Mouse (Mus musculus) neural tube, embryonic 15.5 days (tissue): Measurements from ENCODE around the gene Lsamp. TPM values are rescaled to one million over a fixed set of nuclear protein-coding genes. Genes with fewer than 3 reads are reported as not detected.
A peak's percentile ranks its signal among the peaks of the same experiment; 100 is the strongest.

Experiments
- ATAC-seq: fragments of 200-750 bp; cut with Nextera tagmentation; 2 replicates; pipeline ENCODE4 v1.8.0; 2017; ENCODE audit warnings: mild to moderate bottlenecking, moderate TSS enrichment, moderate library complexity; ENCODE audit not compliant: low FRiP score
- H3K27ac ChIP-seq: fragments of 300-500 bp; sonication (generic); replicated peaks from 2 replicates; pipeline ENCODE4 v1.5.1; 2015; ENCODE audit warnings: mild to moderate bottlenecking, inconsistent platforms
- H3K27me3 ChIP-seq: fragments of 300-500 bp; sonication (generic); replicated peaks from 2 replicates; pipeline ENCODE4 v1.6.1; 2015; ENCODE audit warnings: inconsistent platforms
- H3K36me3 ChIP-seq: fragments of 300-500 bp; sonication (generic); 2 replicates; pipeline ENCODE4 v1.6.1; 2015; ENCODE audit warnings: inconsistent platforms
- H3K4me1 ChIP-seq: fragments of 300-500 bp; sonication (generic); 2 replicates; pipeline ENCODE4 v1.6.1; 2015; ENCODE audit warnings: inconsistent platforms
- H3K4me2 ChIP-seq: fragments of 300-500 bp; sonication (generic); 2 replicates; pipeline ENCODE4 v1.6.1; 2015; ENCODE audit warnings: inconsistent platforms, mild to moderate bottlenecking, moderate library complexity
- H3K4me3 ChIP-seq: fragments of 300-500 bp; sonication (generic); replicated peaks from 2 replicates; pipeline ENCODE4 v1.5.1; 2015; ENCODE audit warnings: mild to moderate bottlenecking, inconsistent platforms
- H3K9ac ChIP-seq: fragments of 300-500 bp; sonication (generic); replicated peaks from 2 replicates; pipeline ENCODE4 v1.6.1; 2015; ENCODE audit warnings: mild to moderate bottlenecking, inconsistent platforms
- H3K9me3 ChIP-seq: fragments of 300-500 bp; sonication (generic); replicated peaks from 2 replicates; pipeline ENCODE4 v1.6.1; 2016; ENCODE audit warnings: inconsistent platforms
- WGBS: fragments of 180-500 bp; shearing (Covaris S2); methylation state at CpG from one replicate; pipeline ENCODE4 v1.1.7; 2015; ENCODE audit warnings: mixed read lengths; 5-methylcytosine and 5-hydroxymethylcytosine counted together
- polyA plus RNA-seq: library from polyadenylated mRNA; unstranded; fragments of >200 nt; fragmentation: Nextera tagmentation; extraction: Ambion mirVana; gene quantifications from 2 replicates; pipeline ENCODE4 v1.2.1, GENCODE M21; 2015

The Lsamp gene
- polyA plus RNA-seq, 1 experiment from 2014 or later: 124 TPM

GRCm38 (mm10) chr16:40399531-40399930 is 415.4 kb downstream of the Lsamp start:
- Histone ChIP-seq H3K9ac (no peak overlapping the region), H3K4me2 (no peak overlapping the region), H3K27ac (no peak overlapping the region), H3K36me3 (no peaks in the 10 kb centered on the region), H3K9me3 (no peaks in the 10 kb centered on the region), H3K4me3 (no peak overlapping the region), H3K27me3 (no peaks in the 10 kb centered on the region), H3K4me1 (no peaks in the 10 kb centered on the region)
- WGBS: 84% methylated on average over 2 of the region's 2 CpGs
- ATAC-seq: no peak

DNA sequence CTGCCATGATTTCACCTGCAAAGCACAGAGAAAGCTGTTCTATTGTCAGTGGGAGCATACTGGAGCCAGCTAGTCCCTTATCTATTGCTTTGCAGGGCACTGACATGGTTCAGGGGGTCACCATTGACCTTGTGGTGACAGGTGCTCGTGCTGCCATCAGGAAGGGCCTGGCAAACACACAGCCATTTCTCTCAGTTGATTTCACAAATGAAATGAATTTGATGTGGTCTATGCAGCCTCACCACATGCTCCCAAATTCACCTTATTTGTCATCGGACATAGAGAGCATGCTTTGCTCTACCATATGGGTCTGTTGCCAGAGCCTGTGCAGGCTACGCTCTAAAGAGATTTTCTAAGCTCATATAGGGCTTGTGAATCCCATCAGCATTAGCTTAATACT is 450.1 kb downstream of the Lsamp start:
- WGBS: 78% methylated on average over 3 of the region's 3 CpGs
- peaks cover 7% of the 10 kb centered on the region; the same call in 1 of the 2 replicates for H3K4me1 ChIP-seq

DNA sequence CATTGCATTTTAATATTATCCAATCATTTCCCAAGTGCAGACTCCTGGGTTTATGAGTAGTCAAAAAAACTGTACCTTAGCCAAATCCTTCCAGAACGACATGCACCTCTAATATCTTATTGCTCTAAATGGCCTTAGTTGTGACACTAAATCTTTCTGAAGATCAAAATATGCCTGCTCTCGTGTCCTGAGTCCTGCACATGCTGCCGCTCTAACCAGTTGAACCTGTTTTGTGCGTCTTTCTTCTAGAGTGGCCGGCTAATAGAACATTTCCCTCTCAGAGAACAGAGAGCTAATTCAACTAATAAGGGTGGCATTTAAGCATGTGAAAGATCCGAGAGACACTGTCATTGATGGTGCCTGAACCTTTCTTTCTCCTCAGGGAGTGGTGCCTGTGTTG is 452.3 kb downstream of the Lsamp start:
- Histone ChIP-seq H3K4me1 (peaks cover 7% of the 10 kb centered on the region; the same call in 1 of the 2 replicates), H3K4me3 (no peak overlapping the region), H3K27ac (no peak overlapping the region), H3K9me3 (no peaks in the 10 kb centered on the region), H3K4me2 (no peak overlapping the region), H3K9ac (no peak overlapping the region), H3K27me3 (no peaks in the 10 kb centered on the region), H3K36me3 (no peaks in the 10 kb centered on the region)
- no peak for ATAC-seq
- WGBS: 66% methylated on average over 6 of the region's 6 CpGs

More for the DNA sequence above, 450.1 kb downstream of the Lsamp start:
- Histone ChIP-seq H3K36me3 (no peaks in the 10 kb centered on the region), H3K27ac (no peak overlapping the region), H3K27me3 (no peaks in the 10 kb centered on the region), H3K9me3 (no peaks in the 10 kb centered on the region), H3K9ac (no peak overlapping the region), H3K4me3 (no peak overlapping the region), H3K4me2 (no peak overlapping the region)
- no peak for ATAC-seq

DNA sequence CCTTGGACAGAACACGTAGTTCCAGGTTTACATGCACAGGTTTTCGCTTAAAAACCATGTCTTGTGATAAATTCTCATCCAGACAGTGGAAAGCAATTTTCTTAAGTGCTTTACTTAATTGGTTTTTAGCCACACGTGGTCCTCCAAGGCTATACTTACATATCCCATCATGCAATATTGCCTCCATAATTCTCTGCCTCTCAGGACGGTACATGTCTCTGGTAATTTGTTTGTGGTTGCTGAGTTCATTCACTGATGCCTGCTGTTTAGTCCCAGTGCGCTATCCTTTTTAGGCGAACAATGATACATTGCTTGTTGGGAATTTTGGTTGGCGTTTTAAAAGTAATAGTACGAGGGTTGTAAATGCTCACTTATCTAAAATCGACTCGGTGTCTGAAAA is 453.7 kb downstream of the Lsamp start:
- H3K36me3 ChIP-seq: no peaks in the 10 kb centered on the region
- H3K9ac ChIP-seq: no peak overlapping the region
- peaks cover 7% of the 10 kb centered on the region; the same call in 1 of the 2 replicates for H3K4me1 ChIP-seq
- H3K27ac ChIP-seq: peak overlapping the region; percentile 67; the same call in 1 of the 2 replicates
- 64% methylated on average over 10 of the region's 10 CpGs for WGBS
- no peaks in the 10 kb centered on the region for H3K9me3 ChIP-seq
- peak overlapping the region; percentile 39 for H3K4me2 ChIP-seq
- no peaks in the 10 kb centered on the region for H3K27me3 ChIP-seq
- ATAC-seq: peak; percentile 61
- peak overlapping the region; percentile 8 for H3K4me3 ChIP-seq

GRCm38 (mm10) chr16:40438876-40439275 is 454.7 kb downstream of the Lsamp start:
- no peak overlapping the region for H3K4me2 ChIP-seq
- H3K4me3 ChIP-seq: no peak overlapping the region
- H3K27me3 ChIP-seq: no peaks in the 10 kb centered on the region
- 77% methylated on average over 1 of the region's 1 CpGs for whole genome bisulfite sequencing
- no peak for ATAC-seq
- no peak overlapping the region for H3K9ac ChIP-seq
- no peak overlapping the region for H3K27ac ChIP-seq
- H3K4me1 ChIP-seq: peaks cover 7% of the 10 kb centered on the region; the same call in 1 of the 2 replicates
- H3K36me3 ChIP-seq: no peaks in the 10 kb centered on the region
- H3K9me3 ChIP-seq: no peaks in the 10 kb centered on the region

DNA sequence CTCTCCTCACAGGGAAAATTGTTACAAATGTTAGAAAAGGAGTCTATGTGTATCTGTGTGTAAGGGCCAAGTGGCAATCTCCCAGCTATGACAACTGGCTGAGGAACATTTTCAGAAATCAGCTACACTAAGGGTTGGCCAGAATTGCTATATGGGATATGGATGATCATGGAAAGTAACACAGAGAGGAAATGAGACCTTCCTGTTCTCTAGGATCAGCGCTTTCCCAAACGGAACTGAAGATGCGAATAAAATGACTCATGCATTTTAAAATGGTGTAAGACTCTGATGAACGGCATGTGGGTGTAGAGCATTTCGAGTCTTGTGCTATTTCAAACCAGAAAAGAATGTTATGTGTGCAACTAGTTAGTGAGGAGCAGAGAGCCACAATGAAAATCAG is 462.4 kb downstream of the Lsamp start:
- 89% methylated on average over 5 of the region's 5 CpGs for WGBS
- H3K9ac ChIP-seq: no peak overlapping the region
- H3K4me1 ChIP-seq: no peaks in the 10 kb centered on the region
- H3K27me3 ChIP-seq: no peaks in the 10 kb centered on the region
- H3K27ac ChIP-seq: no peak overlapping the region
- H3K36me3 ChIP-seq: no peaks in the 10 kb centered on the region
- H3K9me3 ChIP-seq: no peaks in the 10 kb centered on the region
- ATAC-seq: no peak
- H3K4me3 ChIP-seq: no peak overlapping the region
- no peak overlapping the region for H3K4me2 ChIP-seq

DNA sequence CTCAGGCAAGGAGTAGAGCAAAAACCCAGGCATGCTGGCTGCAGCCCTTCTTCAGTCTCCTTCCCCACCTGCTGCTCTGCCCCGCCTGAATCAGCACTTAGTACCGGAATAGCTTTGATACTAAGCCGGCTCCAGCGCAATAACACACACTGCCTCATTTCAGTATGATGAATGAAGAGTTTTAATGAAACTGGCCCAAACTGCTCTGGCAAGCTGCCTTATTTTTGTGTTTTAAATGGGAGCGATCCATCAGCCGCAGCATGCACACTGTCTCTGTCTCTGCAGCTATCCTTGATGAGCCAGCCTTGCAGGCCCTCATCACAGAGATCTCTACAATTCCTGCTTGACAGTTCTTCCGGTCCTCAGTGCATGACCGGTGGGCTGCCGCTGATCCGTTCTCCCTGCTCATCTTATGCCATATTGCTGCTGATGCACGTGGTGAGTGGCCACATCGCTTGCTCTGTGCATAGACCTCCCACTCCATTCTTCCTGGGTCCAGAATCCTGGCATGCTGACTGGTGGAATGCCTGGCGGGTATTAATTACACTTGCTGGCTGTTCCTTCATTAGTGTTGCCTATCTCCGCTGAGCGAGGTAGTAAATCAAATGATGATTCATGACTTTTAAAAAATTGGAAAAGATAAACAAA is 479.4 kb downstream of the Lsamp start:
- no peaks in the 10 kb centered on the region for H3K36me3 ChIP-seq
- no peak overlapping the region for H3K4me3 ChIP-seq
- WGBS: 56% methylated on average over 15 of the region's 15 CpGs
- no peak overlapping the region for H3K4me2 ChIP-seq
- 0 out of 2 replicates have a peak, but pooled peaks cover 7% of the 10 kb centered on the region for H3K4me1 ChIP-seq
- no peak overlapping the region for H3K9ac ChIP-seq
- H3K27ac ChIP-seq: peak overlapping the region; percentile 62; the same call in 1 of the 2 replicates
- H3K27me3 ChIP-seq: no peaks in the 10 kb centered on the region
- peak; percentile 50; the same call in 1 of the 2 replicates for ATAC-seq
- no peaks in the 10 kb centered on the region for H3K9me3 ChIP-seq

DNA sequence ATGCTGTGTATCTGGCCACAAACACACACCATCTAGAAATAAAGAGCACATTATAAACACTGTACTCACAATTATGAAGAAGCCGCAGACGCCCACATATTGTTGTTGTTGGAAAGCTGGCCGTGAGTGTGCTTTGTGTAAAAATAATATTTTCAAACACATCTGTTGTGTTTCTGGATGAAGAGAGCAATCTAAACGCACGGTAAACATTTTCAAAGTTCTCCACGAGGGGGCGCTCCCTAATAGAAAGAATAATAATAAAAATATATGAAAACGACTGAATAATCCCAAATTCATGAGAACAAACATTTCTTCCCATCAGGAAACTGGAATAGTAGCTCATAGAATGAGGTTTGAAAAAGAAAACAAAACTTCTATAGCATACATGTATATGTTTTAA is 482.4 kb downstream of the Lsamp start:
- H3K4me1 ChIP-seq: 0 out of 2 replicates have a peak, but pooled peaks cover 7% of the 10 kb centered on the region
- H3K4me2 ChIP-seq: no peak overlapping the region
- no peaks in the 10 kb centered on the region for H3K27me3 ChIP-seq
- no peak for ATAC-seq
- H3K27ac ChIP-seq: no peak overlapping the region
- H3K9ac ChIP-seq: no peak overlapping the region
- WGBS: 20% methylated on average over 8 of the region's 8 CpGs
- no peaks in the 10 kb centered on the region for H3K9me3 ChIP-seq
- H3K4me3 ChIP-seq: no peak overlapping the region
- no peaks in the 10 kb centered on the region for H3K36me3 ChIP-seq

DNA sequence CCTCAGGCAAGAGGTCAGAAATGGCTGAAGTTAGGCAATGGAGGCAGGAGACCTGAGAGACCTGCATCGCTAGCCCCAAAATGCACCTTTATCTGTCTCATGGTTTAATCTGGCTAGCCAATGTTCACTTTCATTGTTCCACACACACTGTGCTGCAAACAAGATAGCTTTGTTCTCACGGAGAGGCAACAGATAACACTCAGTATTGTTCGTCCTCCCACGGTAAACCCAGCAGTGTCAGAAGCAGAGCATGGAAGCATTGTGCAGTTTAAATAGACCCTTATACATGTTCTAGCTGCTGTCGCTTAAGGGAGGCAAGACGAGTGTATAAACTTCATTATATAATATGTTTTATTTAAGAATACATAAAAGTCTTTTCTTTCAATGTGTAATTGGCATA is 486.8 kb downstream of the Lsamp start:
- no peaks in the 10 kb centered on the region for H3K27me3 ChIP-seq
- H3K9me3 ChIP-seq: no peaks in the 10 kb centered on the region
- no peak overlapping the region for H3K27ac ChIP-seq
- ATAC-seq: no peak
- no peak overlapping the region for H3K9ac ChIP-seq
- no peaks in the 10 kb centered on the region for H3K4me1 ChIP-seq
- H3K4me2 ChIP-seq: no peak overlapping the region
- WGBS: 65% methylated on average over 6 of the region's 6 CpGs
- no peak overlapping the region for H3K4me3 ChIP-seq
- no peaks in the 10 kb centered on the region for H3K36me3 ChIP-seq

- WGBS: 46% methylated on average over 5 of the region's 5 CpGs
- Histone ChIP-seq H3K4me1 (no peaks in the 10 kb centered on the region), H3K9me3 (no peaks in the 10 kb centered on the region), H3K9ac (no peak overlapping the region), H3K36me3 (no peaks in the 10 kb centered on the region), H3K4me3 (no peak overlapping the region), H3K4me2 (no peak overlapping the region), H3K27me3 (no peaks in the 10 kb centered on the region), H3K27ac (no peak overlapping the region)
- no peak for ATAC-seq
Observed at GRCm38 (mm10) chr16:40471967-40472366, 487.8 kb downstream of the Lsamp start.

DNA sequence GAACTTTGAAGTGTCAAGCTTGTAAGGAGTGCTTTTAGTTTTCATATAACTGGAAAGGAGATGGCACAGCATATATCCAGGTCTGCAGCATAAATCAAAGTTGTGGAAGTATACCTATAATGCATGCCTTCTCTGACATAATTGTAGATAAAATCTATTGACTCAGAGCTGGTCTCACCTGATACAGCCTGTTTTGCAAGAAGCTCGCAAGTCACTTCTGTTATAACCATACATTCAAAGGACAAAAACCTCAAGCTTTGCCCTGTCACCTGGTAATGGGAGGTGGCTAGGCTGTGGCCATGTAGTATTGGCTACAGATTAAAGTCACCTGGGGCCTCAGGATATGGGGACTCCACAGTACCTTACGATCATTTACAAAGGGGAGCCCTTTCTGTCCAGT is 507.4 kb downstream of the Lsamp start:
- WGBS: 96% methylated on average over 2 of the region's 2 CpGs
- Histone ChIP-seq H3K27ac (no peak overlapping the region), H3K4me2 (no peak overlapping the region), H3K4me1 (peaks cover 6% of the 10 kb centered on the region; the same call in 1 of the 2 replicates), H3K27me3 (no peaks in the 10 kb centered on the region), H3K36me3 (no peaks in the 10 kb centered on the region), H3K9ac (no peak overlapping the region), H3K9me3 (no peaks in the 10 kb centered on the region), H3K4me3 (no peak overlapping the region)
- no peak for ATAC-seq

GRCm38 (mm10) chr16:40504262-40504960 is 520.2 kb downstream of the Lsamp start:
- H3K27me3 ChIP-seq: no peaks in the 10 kb centered on the region
- no peaks in the 10 kb centered on the region for H3K36me3 ChIP-seq
- H3K4me2 ChIP-seq: no peak overlapping the region
- H3K4me3 ChIP-seq: no peak overlapping the region
- H3K9me3 ChIP-seq: no peaks in the 10 kb centered on the region
- H3K9ac ChIP-seq: no peak overlapping the region
- WGBS: 30% methylated on average over 3 of the region's 3 CpGs
- peak overlapping the region; percentile 37; the same call in 1 of the 2 replicates for H3K27ac ChIP-seq
- H3K4me1 ChIP-seq: peaks cover 3% of the 10 kb centered on the region; the same call in 1 of the 2 replicates
- no peak for ATAC-seq
